Mouse (Mus musculus) heart, postnatal 0 days (tissue): ENCODE measurements around the gene Gria3.

Source experiments
- CTCF ChIP-seq: IDR thresholded peaks from 2 replicates; pipeline ENCODE4 v1.5.1; 2016; ENCODE audit warnings: antibody characterized with exemption, control low read depth, low read depth
- EP300 ChIP-seq: IDR thresholded peaks from 2 replicates; pipeline ENCODE4 v1.6.1; 2016; ENCODE audit warnings: antibody characterized with exemption, low read depth

GRCm38 (mm10) chrX:41438841-41439240, 38.2 kb downstream of the Gria3 start:
- TF ChIP-seq CTCF (no peak), EP300 (no peak)
